Mouse (Mus musculus) small intestine, adult 2 months (tissue): ENCODE measurements at regions not wholly inside any gene's neighbourhood (a gene's known extent, or its start where the extent isn't known, plus 50 kb on each side); places are given as distances from the start of the nearest gene placed in this dataset.

Experiments used
- CTCF ChIP-seq: fragments of 200-500 bp; IDR thresholded peaks from 2 replicates; pipeline ENCODE4 v1.5.1; 2012; ENCODE audit warnings: low read depth, mild to moderate bottlenecking, control low read depth, inconsistent platforms, low read length, moderate library complexity, mixed read lengths; ENCODE audit not compliant: insufficient replicate concordance, insufficient read length; ENCODE audit errors: extremely low read depth
- POLR2A ChIP-seq: fragments of 200-500 bp; IDR thresholded peaks from 2 replicates; pipeline ENCODE4 v1.6.1; 2012; ENCODE audit warnings: low read depth, mild to moderate bottlenecking, control low read depth, inconsistent platforms, low read length, moderate library complexity

DNA sequence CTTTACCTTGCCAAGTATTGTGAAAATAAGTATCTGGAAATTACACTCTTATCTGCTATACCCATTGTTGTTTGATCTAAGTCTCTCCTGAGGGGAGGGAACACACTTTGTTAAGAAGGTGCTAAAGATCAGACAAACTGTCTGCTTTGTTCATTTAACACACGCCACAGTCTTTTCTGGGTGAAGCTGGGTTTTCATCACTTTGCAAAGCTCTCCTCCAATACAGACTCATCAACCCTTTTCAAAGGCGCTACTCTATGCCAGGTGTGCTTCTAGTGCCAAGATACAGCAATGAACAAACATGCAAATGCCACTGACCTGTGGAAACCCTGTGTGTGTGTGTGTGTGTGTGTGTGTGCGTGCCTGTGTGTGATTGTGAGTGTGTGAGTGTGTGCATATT, 84.1 kb upstream of the Mdm1 start:
- TF ChIP-seq CTCF (no peak), POLR2A (no peak)
